Mouse (Mus musculus) liver, embryonic 14.5 days (tissue): ENCODE data around the gene Serping1. TPM values are rescaled to one million over a fixed set of nuclear protein-coding genes. Genes with fewer than 3 reads are reported as not detected.

ENCODE experiments used
- ATAC-seq: fragments of 200-750 bp; cut with Nextera tagmentation; 2 replicates; pipeline ENCODE4 v1.8.0; 2017; ENCODE audit warnings: moderate number of reproducible peaks, mild to moderate bottlenecking, moderate library complexity; ENCODE audit not compliant: insufficient read depth
- DNase-seq, 3 experiments: peaks; one replicate each; pipeline ENCODE4 v3.0.0-alpha.2; 2012 to 2013; ENCODE audit warnings: low read depth in 3 of 3, low spot score in 3 of 3
- H3K27ac ChIP-seq: fragments of 300-500 bp; sonication (generic); 2 replicates; pipeline ENCODE4 v1.5.1; 2014; ENCODE audit warnings: moderate library complexity, mild to moderate bottlenecking, control low read depth, inconsistent platforms
- H3K27me3 ChIP-seq: fragments of 300-500 bp; sonication (generic); 2 replicates; pipeline ENCODE4 v1.6.1; 2014; ENCODE audit warnings: mild to moderate bottlenecking, low read length, moderate library complexity; ENCODE audit not compliant: control insufficient read depth, insufficient read depth
- H3K36me3 ChIP-seq: fragments of 300-500 bp; sonication (generic); replicated peaks from 2 replicates; pipeline ENCODE4 v1.6.1; 2014; ENCODE audit warnings: low read depth; ENCODE audit not compliant: control insufficient read depth, insufficient read depth
- H3K4me1 ChIP-seq, 2 experiments: fragments of 200-500 bp in 1 of 2; fragments of 300-500 bp in 1 of 2; sonication (generic) in 1 of 2; replicated peaks; 2 replicates each; pipeline ENCODE4 v1.6.1; 2012 to 2014; ENCODE audit warnings: antibody characterized with exemption in 1 of 2, inconsistent platforms in 1 of 2, low read length in 1 of 2; ENCODE audit not compliant: control insufficient read depth in 2 of 2, insufficient read depth in 2 of 2
- H3K4me2 ChIP-seq: fragments of 300-500 bp; sonication (generic); 2 replicates; pipeline ENCODE4 v1.6.1; 2014; ENCODE audit warnings: low read depth, mild to moderate bottlenecking, control low read depth, moderate library complexity
- H3K4me3 ChIP-seq, 2 experiments: fragments of 200-500 bp in 1 of 2; fragments of 300-500 bp in 1 of 2; sonication (generic) in 1 of 2; 2 replicates each; pipeline ENCODE4 v1.5.1; 2012 to 2014; ENCODE audit warnings: low read depth in 2 of 2, low read length in 2 of 2, mild to moderate bottlenecking in 2 of 2, control low read depth in 1 of 2, inconsistent platforms in 1 of 2, moderate library complexity in 1 of 2; ENCODE audit not compliant: insufficient read depth in 1 of 2
- H3K9ac ChIP-seq: fragments of 300-500 bp; sonication (generic); replicated peaks from 2 replicates; pipeline ENCODE4 v1.6.1; 2014; ENCODE audit warnings: mild to moderate bottlenecking, control low read depth, moderate library complexity
- H3K9me3 ChIP-seq: fragments of 300-500 bp; sonication (generic); 2 replicates; pipeline ENCODE4 v1.6.1; 2016; ENCODE audit warnings: low read length, mixed read lengths; ENCODE audit not compliant: control insufficient read depth
- CTCF ChIP-seq: IDR thresholded peaks from 2 replicates; pipeline ENCODE4 v1.5.1; 2016; ENCODE audit warnings: antibody characterized with exemption, low read depth, control low read depth
- EP300 ChIP-seq: IDR thresholded peaks from 2 replicates; pipeline ENCODE4 v1.6.1; 2016; ENCODE audit warnings: antibody characterized with exemption, low read depth
- WGBS: fragments of 180-500 bp; shearing (Covaris S2); extraction: QIAGEN DNeasy Blood & Tissue Kit; methylation state at CpG from one replicate; pipeline ENCODE4 v1.1.7; 2014; ENCODE audit not compliant: insufficient replicate concordance; 5-methylcytosine and 5-hydroxymethylcytosine counted together
- microRNA counts: library from miRNA; unstranded; fragments of <30 nt; microRNA quantifications from one replicate; lab custom pipeline; 2016
- microRNA-seq: library from miRNA; unstranded; fragments of <30 nt; microRNA quantifications from one replicate; pipeline ENCODE4, GENCODE M21; 2016
- polyA plus RNA-seq, 2 experiments: library from polyadenylated mRNA; depleted of rRNA in 1 of 2; stranded (reverse) in 1 of 2; unstranded in 1 of 2; fragments of >200 nt; fragmentation: Nextera tagmentation in 1 of 2; extraction: Ambion mirVana in 1 of 2; gene quantifications; 2 replicates each; pipeline versions ENCODE4 v1.2.1 to v1.2.3; 2012 to 2014

Serping1 gene
- polyA plus RNA-seq, 2 experiments = 32.4 to 61.5 TPM

- no peak for DNase-seq
- Histone ChIP-seq H3K36me3 (peaks cover 40% of the 10 kb centered on the region), H3K9me3 (no peaks in the 10 kb centered on the region), H3K9ac (no peak overlapping the region), H3K4me1 (peaks cover 23 to 25% of the 10 kb centered on the region in 2 experiments), H3K27ac (no peak overlapping the region), H3K27me3 (no peaks in the 10 kb centered on the region), H3K4me3 (no peak overlapping the region), H3K4me2 (no peak overlapping the region)
- ATAC-seq = no peak
- 84% methylated on average over 2 of the region's 2 CpGs for WGBS
- TF ChIP-seq CTCF (no peak), EP300 (no peak)
Measured at GRCm38 (mm10) chr2:84720718-84721117, 54.5 kb downstream of the Serping1 start.

- Histone ChIP-seq H3K27ac (peak overlapping the region; percentile 82), H3K9me3 (no peaks in the 10 kb centered on the region), H3K9ac (peak overlapping the region; percentile 49), H3K4me1 (peaks cover 22 to 27% of the 10 kb centered on the region in 2 experiments), H3K27me3 (no peaks in the 10 kb centered on the region), H3K4me2 (peak overlapping the region; percentile 87), H3K4me3 (no peak overlapping the region), H3K36me3 (peaks cover 11% of the 10 kb centered on the region)
- no peak for TF ChIP-seq CTCF
- no peak for TF ChIP-seq EP300
- ATAC-seq (no peak), DNase-seq (no peak)
- WGBS = 79% methylated on average over 4 of the region's 4 CpGs
Measured at GRCm38 (mm10) chr2:84717357-84717756, 57.9 kb downstream of the Serping1 start.

- Histone ChIP-seq H3K4me2 (peak overlapping the region; percentile 87), H3K4me1 (peaks cover 22 to 26% of the 10 kb centered on the region in 2 experiments), H3K27me3 (no peaks in the 10 kb centered on the region), H3K9ac (peak overlapping the region; percentile 92), H3K36me3 (peaks cover 4% of the 10 kb centered on the region; the same call in 1 of the 2 replicates), H3K27ac (peak overlapping the region; percentile 98), H3K4me3 (peak overlapping the region; percentile 77 to 98), H3K9me3 (no peaks in the 10 kb centered on the region)
- ATAC-seq (no peak), DNase-seq (no peak)
- TF ChIP-seq CTCF (no peak), EP300 (peak; percentile 27; the same call in 1 of the 2 replicates)
- 11% methylated on average over 9 of the region's 9 CpGs for WGBS
Measured at GRCm38 (mm10) chr2:84716423-84717355, 58.6 kb downstream of the Serping1 start.

- TF ChIP-seq CTCF (no peak), EP300 (no peak)
- H3K27ac ChIP-seq = peak overlapping the region; percentile 98
- H3K27me3 ChIP-seq = no peaks in the 10 kb centered on the region
- DNase-seq = peak; percentile 94 to 95 (median 95)
- H3K36me3 ChIP-seq = peaks cover 7% of the 10 kb centered on the region
- H3K4me2 ChIP-seq = peak overlapping the region; percentile 87
- peak; percentile 85 for ATAC-seq
- H3K4me3 ChIP-seq = peak overlapping the region; percentile 77 to 98
- H3K9ac ChIP-seq = peak overlapping the region; percentile 92
- no peaks in the 10 kb centered on the region for H3K9me3 ChIP-seq
- peaks cover 14 to 20% of the 10 kb centered on the region in 2 experiments for H3K4me1 ChIP-seq
- WGBS = under 1% methylated on average over 33 of the region's 33 CpGs
Measured at GRCm38 (mm10) chr2:84715562-84716361, 59.5 kb downstream of the Serping1 start.

MicroRNAs encoded within 50 kb of the gene (microRNA counts, 519-probe panel; counts per million panel counts)
- microRNA mmu-miR-130a (lab: Ali Mortazavi, UCI) = 8,821 counts per million, percentile 92 among the panel's probes with 10 or more counts

Small RNA genes within 50 kb of the gene (microRNA-seq; reads per million reads assigned to microRNA genes)
- 24,029 reads per million, percentile 97 among the genes with 10 or more reads in this experiment for gene Mir130a

Other genes starting within 250 kb of the Serping1 start
- 14.6 and 16.0 TPM in 2 replicates for gene Ctnnd1, start 124.7 kb downstream of the Serping1 start, polyA plus RNA-seq (2012; rRNA removed)
- gene Ctnnd1, start 124.7 kb downstream of the Serping1 start, polyA plus RNA-seq (2014; fragmentation: Nextera tagmentation; extraction: Ambion mirVana) = 8.5 and 9.8 TPM in 2 replicates
- gene Btbd18, start 116.4 kb downstream of the Serping1 start, polyA plus RNA-seq (2012; rRNA removed) = not detected in 2 replicates
- gene Btbd18, start 116.4 kb downstream of the Serping1 start, polyA plus RNA-seq (2014; fragmentation: Nextera tagmentation; extraction: Ambion mirVana) = 0.05 TPM in 1 of 2 replicates, not detected in the other
- gene Selenoh, start 104.7 kb downstream of the Serping1 start, polyA plus RNA-seq (2012; rRNA removed) = 97.8 and 135 TPM in 2 replicates
- gene Selenoh, start 104.7 kb downstream of the Serping1 start, polyA plus RNA-seq (2014; fragmentation: Nextera tagmentation; extraction: Ambion mirVana) = 115 TPM in 2 replicates
- 0.01 TPM in 1 of 2 replicates, not detected in the other for gene Gm28635, start 97.4 kb downstream of the Serping1 start, polyA plus RNA-seq (2012; rRNA removed)
- not detected in 2 replicates for gene Gm28635, start 97.4 kb downstream of the Serping1 start, polyA plus RNA-seq (2014; fragmentation: Nextera tagmentation; extraction: Ambion mirVana)
- 9.6 and 12.3 TPM in 2 replicates for gene Med19, start 97.0 kb downstream of the Serping1 start, polyA plus RNA-seq (2012; rRNA removed)
- gene Med19, start 97.0 kb downstream of the Serping1 start, polyA plus RNA-seq (2014; fragmentation: Nextera tagmentation; extraction: Ambion mirVana) = 22.4 and 23.4 TPM in 2 replicates
- gene Tmx2, start 96.3 kb downstream of the Serping1 start, polyA plus RNA-seq (2012; rRNA removed) = 18.7 and 24.7 TPM in 2 replicates
- gene Tmx2, start 96.3 kb downstream of the Serping1 start, polyA plus RNA-seq (2014; fragmentation: Nextera tagmentation; extraction: Ambion mirVana) = 66.3 and 70.9 TPM in 2 replicates
- gene Zdhhc5, start 60.3 kb downstream of the Serping1 start, polyA plus RNA-seq (2012; rRNA removed) = 17.2 and 17.4 TPM in 2 replicates
- 18.8 and 20.1 TPM in 2 replicates for gene Zdhhc5, start 60.3 kb downstream of the Serping1 start, polyA plus RNA-seq (2014; fragmentation: Nextera tagmentation; extraction: Ambion mirVana)
- 22.1 and 27.5 TPM in 2 replicates for gene Clp1, start 48.1 kb downstream of the Serping1 start, polyA plus RNA-seq (2012; rRNA removed)
- gene Clp1, start 48.1 kb downstream of the Serping1 start, polyA plus RNA-seq (2014; fragmentation: Nextera tagmentation; extraction: Ambion mirVana) = 50.9 and 54.6 TPM in 2 replicates
- gene Ypel4, start 41.4 kb downstream of the Serping1 start, polyA plus RNA-seq (2012; rRNA removed) = 122 and 145 TPM in 2 replicates
- gene Ypel4, start 41.4 kb downstream of the Serping1 start, polyA plus RNA-seq (2014; fragmentation: Nextera tagmentation; extraction: Ambion mirVana) = 53.4 and 58.1 TPM in 2 replicates
- 1.1 and 1.8 TPM in 2 replicates for gene Gm19426, start 31.8 kb downstream of the Serping1 start, polyA plus RNA-seq (2012; rRNA removed)
- gene Gm19426, start 31.8 kb downstream of the Serping1 start, polyA plus RNA-seq (2014; fragmentation: Nextera tagmentation; extraction: Ambion mirVana) = 0.98 and 1.1 TPM in 2 replicates
- gene Ube2l6, start 23.4 kb upstream of the Serping1 start, polyA plus RNA-seq (2012; rRNA removed) = 243 and 304 TPM in 2 replicates
- gene Ube2l6, start 23.4 kb upstream of the Serping1 start, polyA plus RNA-seq (2014; fragmentation: Nextera tagmentation; extraction: Ambion mirVana) = 469 and 479 TPM in 2 replicates
- gene Smtnl1, start 47.2 kb upstream of the Serping1 start, polyA plus RNA-seq (2012; rRNA removed) = 0.09 and 0.38 TPM in 2 replicates
- gene Smtnl1, start 47.2 kb upstream of the Serping1 start, polyA plus RNA-seq (2014; fragmentation: Nextera tagmentation; extraction: Ambion mirVana) = 0.23 and 0.25 TPM in 2 replicates
- 39.8 and 46.6 TPM in 2 replicates for gene Timm10, start 51.6 kb upstream of the Serping1 start, polyA plus RNA-seq (2012; rRNA removed)
- 40.6 and 41.5 TPM in 2 replicates for gene Timm10, start 51.6 kb upstream of the Serping1 start, polyA plus RNA-seq (2014; fragmentation: Nextera tagmentation; extraction: Ambion mirVana)
- gene Slc43a1, start 63.4 kb upstream of the Serping1 start, polyA plus RNA-seq (2012; rRNA removed) = 144 and 151 TPM in 2 replicates
- 174 and 198 TPM in 2 replicates for gene Slc43a1, start 63.4 kb upstream of the Serping1 start, polyA plus RNA-seq (2014; fragmentation: Nextera tagmentation; extraction: Ambion mirVana)
- 0.03 and 0.06 TPM in 2 replicates for gene Rtn4rl2, start 111.3 kb upstream of the Serping1 start, polyA plus RNA-seq (2012; rRNA removed)
- 0.14 TPM in 1 of 2 replicates, not detected in the other for gene Rtn4rl2, start 111.3 kb upstream of the Serping1 start, polyA plus RNA-seq (2014; fragmentation: Nextera tagmentation; extraction: Ambion mirVana)
- 158 and 159 TPM in 2 replicates for gene Slc43a3, start 161.1 kb upstream of the Serping1 start, polyA plus RNA-seq (2012; rRNA removed)
- 113 and 124 TPM in 2 replicates for gene Slc43a3, start 161.1 kb upstream of the Serping1 start, polyA plus RNA-seq (2014; fragmentation: Nextera tagmentation; extraction: Ambion mirVana)
- gene Prg2, start 205.0 kb upstream of the Serping1 start, polyA plus RNA-seq (2012; rRNA removed) = 33.3 and 62.4 TPM in 2 replicates
- 17.9 and 21.8 TPM in 2 replicates for gene Prg2, start 205.0 kb upstream of the Serping1 start, polyA plus RNA-seq (2014; fragmentation: Nextera tagmentation; extraction: Ambion mirVana)
- 2.6 and 4.4 TPM in 2 replicates for gene Prg3, start 212.8 kb upstream of the Serping1 start, polyA plus RNA-seq (2012; rRNA removed)
- 2.1 and 3.4 TPM in 2 replicates for gene Prg3, start 212.8 kb upstream of the Serping1 start, polyA plus RNA-seq (2014; fragmentation: Nextera tagmentation; extraction: Ambion mirVana)